Mouse (Mus musculus): ENCODE measurements at regions not wholly inside any gene's neighbourhood (a gene's known extent, or its start where the extent isn't known, plus 50 kb on each side); places are given as distances from the start of the nearest gene placed in this dataset.
"Not testable (repeated sequence)": the region's sequence is repeated elsewhere in the genome, so short reads cannot be mapped to it uniquely, and the experiment has no call there.

- DNase-seq (ENCODE audit: extremely low spot score in 1 of 2, low spot score in 2 of 2); intact Hi-C loops (cut with DNase I): not testable (repeated sequence)
Observed at GRCm38 (mm10) chr12:80055894-80056293, 56.9 kb downstream of the Zfp36l1 start.

- intact Hi-C loops (cut with DNase I) = no loop called here
- no peak for DNase-seq (ENCODE audit: extremely low spot score in 1 of 2, low spot score in 2 of 2)
Observed at GRCm38 (mm10) chr12:80055394-80055793, 57.4 kb downstream of the Zfp36l1 start.

- intact Hi-C loops (cut with DNase I) = no loop called here
- DNase-seq (ENCODE audit: extremely low spot score in 1 of 2, low spot score in 2 of 2) = no peak
Observed at GRCm38 (mm10) chr12:80054655-80055037, 58.2 kb downstream of the Zfp36l1 start.

- intact Hi-C loops (cut with DNase I) = no loop called here
- DNase-seq (ENCODE audit: extremely low spot score in 1 of 2, low spot score in 2 of 2) = no peak
Observed at GRCm38 (mm10) chr12:80053902-80054654, 58.7 kb downstream of the Zfp36l1 start.

GRCm38 (mm10) chr12:80048215-80048979 is 64.4 kb downstream of the Zfp36l1 start:
- intact Hi-C loops (cut with DNase I) = no loop called here
- no peak for DNase-seq (ENCODE audit: extremely low spot score in 1 of 2, low spot score in 2 of 2)

- intact Hi-C loops (cut with DNase I) = no loop called here
- no peak for DNase-seq (ENCODE audit: extremely low spot score in 1 of 2, low spot score in 2 of 2)
Observed at GRCm38 (mm10) chr12:80046625-80047303, 66.0 kb downstream of the Zfp36l1 start.

GRCm38 (mm10) chr12:80041510-80042324 is 71.1 kb downstream of the Zfp36l1 start:
- intact Hi-C loops (cut with DNase I) = no loop called here
- DNase-seq (ENCODE audit: extremely low spot score in 1 of 2, low spot score in 2 of 2) = no peak

GRCm38 (mm10) chr12:80041012-80041411 is 71.8 kb downstream of the Zfp36l1 start:
- intact Hi-C loops (cut with DNase I) = no loop called here

GRCm38 (mm10) chr12:80040233-80040632 is 72.6 kb downstream of the Zfp36l1 start:
- DNase-seq (ENCODE audit: extremely low spot score in 1 of 2, low spot score in 2 of 2) = no peak
- intact Hi-C loops (cut with DNase I) = no loop called here

More at GRCm38 (mm10) chr12:80041012-80041411, 71.8 kb downstream of the Zfp36l1 start:
- no peak for DNase-seq (ENCODE audit: extremely low spot score in 1 of 2, low spot score in 2 of 2)

GRCm38 (mm10) chr12:80039150-80039549 is 73.7 kb downstream of the Zfp36l1 start:
- intact Hi-C loops (cut with DNase I) = no loop called here
- no peak for DNase-seq (ENCODE audit: extremely low spot score in 1 of 2, low spot score in 2 of 2)

GRCm38 (mm10) chr12:80035500-80036271 is 77.1 kb downstream of the Zfp36l1 start:
- intact Hi-C loops (cut with DNase I) = no loop called here
- no peak for DNase-seq (ENCODE audit: extremely low spot score in 1 of 2, low spot score in 2 of 2)

- intact Hi-C loops (cut with DNase I) = no loop called here
- DNase-seq (ENCODE audit: extremely low spot score in 1 of 2, low spot score in 2 of 2) = no peak
Observed at GRCm38 (mm10) chr12:80034963-80035411, 77.8 kb downstream of the Zfp36l1 start.

- DNase-seq (ENCODE audit: extremely low spot score in 1 of 2, low spot score in 2 of 2) = peak in 1 of 2 experiments; percentile 26
- intact Hi-C loops (cut with DNase I) = no loop called here
Observed at GRCm38 (mm10) chr12:80034100-80034499, 78.7 kb downstream of the Zfp36l1 start.

- intact Hi-C loops (cut with DNase I) = no loop called here
- DNase-seq (ENCODE audit: extremely low spot score in 1 of 2, low spot score in 2 of 2) = no peak
Observed at GRCm38 (mm10) chr12:80032520-80032919, 80.3 kb downstream of the Zfp36l1 start.

GRCm38 (mm10) chr12:80028301-80028700 is 84.5 kb downstream of the Zfp36l1 start:
- intact Hi-C loops (cut with DNase I) = no loop called here
- DNase-seq (ENCODE audit: extremely low spot score in 1 of 2, low spot score in 2 of 2) = no peak

- peak in 1 of 2 experiments; percentile 49 for DNase-seq (ENCODE audit: extremely low spot score in 1 of 2, low spot score in 2 of 2)
- intact Hi-C loops (cut with DNase I) = no loop called here
Observed at GRCm38 (mm10) chr12:80023107-80024078, 89.4 kb downstream of the Zfp36l1 start.

Measured in left cerebral cortex, postnatal 10 days (tissue).